Mouse (Mus musculus) 3134 (cell line): ENCODE measurements around the gene Homer3.
A peak's percentile ranks its signal among the peaks of the same experiment; 100 is the strongest.

ENCODE experiments used
- DNase-seq: peaks from one replicate; pipeline ENCODE4 v3.0.0-alpha.2; 2011; ENCODE audit warnings: low spot score; ENCODE audit not compliant: insufficient read length; ENCODE audit errors: extremely low read depth

Gene Homer3

GRCm38 (mm10) chr8:70282603-70283135, at the start of gene Homer3:
Homer3 (plus strand) TSS chr8:70282827.
- peak; percentile 84 for DNase-seq

DNA sequence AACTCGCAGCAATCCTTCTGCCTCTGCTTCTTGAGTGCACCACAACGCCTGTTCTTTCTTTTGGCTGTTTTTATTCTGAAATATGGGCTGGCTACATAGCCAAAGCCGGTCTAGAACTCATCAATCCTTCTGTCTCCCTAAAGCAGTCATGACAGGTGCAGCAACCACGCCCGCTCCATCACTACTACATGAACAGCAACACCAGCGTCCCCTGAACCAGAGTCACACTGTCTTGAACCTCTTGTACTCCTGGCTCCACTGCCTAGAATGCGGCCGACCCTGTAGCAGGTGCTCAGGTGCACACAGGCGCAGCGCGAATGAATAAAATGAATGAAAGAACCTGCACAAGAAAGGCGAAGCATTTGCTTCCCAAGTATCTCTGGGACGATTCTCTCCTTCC, 49.0 kb upstream of the Homer3 start:
- DNase-seq = no peak

DNA sequence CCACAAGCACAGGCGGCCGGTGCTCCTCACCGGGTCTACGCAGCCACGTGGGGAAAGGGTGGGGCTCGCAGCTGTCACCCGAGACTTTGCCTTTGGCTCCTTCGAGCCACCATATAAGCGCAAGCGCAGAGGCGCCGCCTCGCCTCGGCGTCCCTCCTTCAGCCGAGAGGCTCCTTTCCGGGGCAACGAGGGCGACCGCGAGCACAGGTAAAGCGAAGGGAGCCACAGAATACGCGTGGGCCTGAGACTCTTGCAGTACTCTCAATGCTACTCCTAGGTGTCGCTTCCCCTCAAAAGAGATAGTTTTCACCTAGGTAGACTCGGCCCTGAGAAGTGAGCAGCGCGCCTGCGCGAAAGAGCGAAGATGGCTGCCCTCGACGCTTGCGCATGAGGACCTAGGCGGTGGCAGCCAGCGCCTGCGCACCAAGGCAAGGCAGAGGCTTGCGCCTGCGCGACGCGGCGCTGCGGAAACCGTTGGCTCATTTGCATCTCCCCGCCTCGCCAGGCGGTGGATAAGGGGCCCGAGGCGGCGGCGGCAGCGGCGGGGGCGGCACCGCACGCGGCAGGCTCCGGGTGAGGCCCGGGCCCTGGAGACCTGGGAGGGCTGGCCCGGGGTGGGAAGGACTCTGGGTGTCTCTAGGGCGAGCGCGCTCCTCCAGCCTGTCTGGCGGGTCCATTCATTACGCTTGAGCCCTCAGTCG, 48.4 kb upstream of the Homer3 start, which contains the start of the genes Sugp2 and Armc6:
Sugp2 (plus strand) TSS at position 147 of the 701 bp plus-strand sequence.
Armc6 (minus strand) TSS at position 387 of the 701 bp plus-strand sequence.
- DNase-seq = peak; percentile 97

GRCm38 (mm10) chr8:70234781-70235128, 47.9 kb upstream of the Homer3 start:
- DNase-seq = no peak

GRCm38 (mm10) chr8:70237842-70238241, 44.8 kb upstream of the Homer3 start:
- DNase-seq = no peak

DNA sequence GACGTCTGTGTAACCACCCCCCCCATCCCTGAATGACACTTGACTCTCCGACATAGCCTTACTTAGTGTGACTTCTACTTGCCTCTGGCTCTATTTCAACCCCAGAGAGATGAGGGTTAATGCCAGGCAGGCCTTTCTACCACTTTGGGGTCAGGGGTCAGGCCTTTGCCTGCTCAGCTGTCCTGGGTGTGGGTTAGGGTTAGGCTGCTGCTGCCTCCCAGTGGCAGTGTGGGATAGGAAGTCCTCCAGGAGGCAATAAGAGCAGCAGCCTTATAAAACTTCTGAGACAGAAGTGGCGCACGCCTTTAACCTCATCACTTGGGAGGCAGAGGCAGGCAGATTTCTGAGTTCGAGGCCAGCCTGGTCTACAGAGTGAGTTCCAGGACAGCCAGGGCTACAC, 42.0 kb upstream of the Homer3 start:
- DNase-seq = no peak

DNA sequence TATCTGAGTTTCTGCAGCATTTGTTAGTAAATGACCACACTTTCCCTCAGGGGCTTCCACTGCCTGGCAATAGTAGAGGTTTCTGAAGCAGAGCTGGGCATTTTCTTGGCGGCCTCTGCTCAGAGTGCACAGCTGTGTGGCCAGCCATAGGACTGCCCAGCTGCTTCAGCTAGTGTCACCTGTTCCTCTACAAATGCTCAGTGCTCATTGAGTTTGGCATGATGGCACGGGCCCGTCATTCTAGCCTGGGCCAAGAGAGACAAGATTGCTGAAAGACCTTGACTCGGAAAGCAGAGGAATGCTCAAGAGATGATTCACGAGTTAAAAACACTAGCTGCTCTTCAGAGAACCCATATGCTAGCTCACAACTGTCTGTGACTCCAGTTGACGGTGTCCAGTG, 36.0 kb upstream of the Homer3 start:
- no peak for DNase-seq

DNA sequence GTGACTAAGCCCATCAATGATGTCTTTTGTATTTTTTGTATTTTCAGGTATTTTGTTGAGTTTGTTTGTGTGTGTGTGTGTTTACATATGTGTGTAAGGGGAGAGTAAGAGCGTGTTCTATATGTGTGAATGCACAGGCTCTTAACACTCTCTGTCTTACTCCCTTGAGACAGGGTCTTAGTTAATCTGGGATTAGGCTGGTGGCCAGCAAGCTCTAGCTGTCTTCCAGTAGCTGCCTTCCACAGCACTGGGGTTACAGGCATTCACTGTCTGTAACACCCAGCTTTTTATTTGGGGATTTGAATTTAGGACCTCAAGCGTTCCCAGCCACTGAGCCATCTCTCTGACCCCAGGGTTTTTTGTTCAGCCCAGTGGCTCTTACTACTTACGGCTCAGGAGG, 34.8 kb upstream of the Homer3 start:
- DNase-seq = no peak

DNA sequence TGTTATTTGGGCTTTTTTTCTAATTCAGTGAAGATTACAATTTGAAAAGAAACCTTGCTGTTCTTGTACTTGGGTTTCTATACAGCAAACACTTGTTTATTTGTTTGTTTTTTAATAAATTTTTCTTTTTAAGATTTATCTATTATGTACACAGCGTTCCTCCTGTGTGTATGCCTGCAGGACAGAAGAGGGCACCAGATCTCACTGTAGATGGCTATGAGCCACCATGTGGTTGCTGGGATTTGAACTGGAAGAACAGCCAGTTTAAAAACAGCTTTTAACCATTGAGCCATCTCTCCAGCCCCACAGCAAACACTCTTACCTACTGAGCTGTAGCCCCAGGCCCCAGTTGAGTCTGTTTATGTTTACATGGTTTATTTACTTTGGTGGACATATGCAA, 28.0 kb upstream of the Homer3 start:
- no peak for DNase-seq

DNA sequence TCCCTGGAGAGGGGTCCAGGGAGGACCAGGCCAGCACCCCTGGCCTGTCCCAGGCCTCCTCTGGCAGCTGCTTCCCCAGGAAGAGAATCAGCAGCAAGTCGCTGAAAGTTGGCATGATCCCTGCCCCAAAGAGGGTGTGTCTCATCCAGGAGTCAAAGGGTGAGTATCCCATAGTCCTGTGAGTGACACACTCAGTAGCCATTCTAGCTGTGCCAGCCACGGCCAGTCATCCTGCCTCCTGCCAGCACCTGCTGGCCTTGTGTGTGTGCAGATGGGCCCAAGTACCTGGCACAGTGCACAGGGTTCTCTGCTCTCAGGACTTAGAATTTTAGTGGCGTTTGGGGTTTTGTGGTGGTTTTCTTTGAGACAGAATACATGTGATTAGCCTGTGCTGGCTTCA, 25.2 kb upstream of the Homer3 start:
- DNase-seq = peak; percentile 9

DNA sequence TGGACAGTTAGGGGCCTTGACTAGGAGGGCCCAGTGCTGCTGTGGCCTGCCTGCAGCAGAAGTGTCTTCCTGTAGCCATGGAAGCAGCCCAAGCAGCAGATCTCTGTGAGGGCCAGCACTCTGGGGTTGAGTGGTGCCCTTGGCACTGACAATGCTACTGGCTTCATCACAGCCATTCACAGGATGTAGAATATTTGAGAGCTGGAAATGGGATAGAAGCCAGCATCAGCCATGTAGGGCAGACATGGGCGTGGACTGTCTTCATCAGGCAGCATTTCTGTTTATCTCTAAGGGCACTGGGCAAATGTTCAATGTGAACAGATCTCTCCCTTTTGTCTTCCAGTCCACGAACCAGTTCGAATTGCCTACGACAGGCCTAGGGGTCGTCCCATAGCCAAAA, 24.0 kb upstream of the Homer3 start:
- no peak for DNase-seq

DNA sequence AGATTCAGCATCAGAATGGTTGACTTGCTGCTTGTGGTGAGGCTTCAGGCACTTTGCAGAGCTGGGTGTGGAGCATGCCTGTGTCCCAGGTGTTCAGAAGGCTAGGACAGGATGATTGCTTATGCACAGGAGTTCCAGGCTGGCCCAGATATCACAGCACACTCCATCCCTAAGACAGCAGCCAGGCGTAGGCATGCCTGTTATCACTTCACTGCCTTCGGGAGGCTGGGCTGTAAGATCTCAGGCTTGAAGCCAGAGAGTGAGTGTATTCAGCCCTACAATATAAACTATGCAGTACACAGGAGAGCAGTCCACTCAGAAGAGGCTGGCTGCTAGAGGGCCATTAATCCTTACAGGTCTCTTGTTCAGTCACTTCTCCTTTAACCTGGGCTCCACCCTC, 23.6 kb upstream of the Homer3 start:
- DNase-seq = no peak

GRCm38 (mm10) chr8:70267674-70268073, 15.0 kb upstream of the Homer3 start:
- no peak for DNase-seq

DNA sequence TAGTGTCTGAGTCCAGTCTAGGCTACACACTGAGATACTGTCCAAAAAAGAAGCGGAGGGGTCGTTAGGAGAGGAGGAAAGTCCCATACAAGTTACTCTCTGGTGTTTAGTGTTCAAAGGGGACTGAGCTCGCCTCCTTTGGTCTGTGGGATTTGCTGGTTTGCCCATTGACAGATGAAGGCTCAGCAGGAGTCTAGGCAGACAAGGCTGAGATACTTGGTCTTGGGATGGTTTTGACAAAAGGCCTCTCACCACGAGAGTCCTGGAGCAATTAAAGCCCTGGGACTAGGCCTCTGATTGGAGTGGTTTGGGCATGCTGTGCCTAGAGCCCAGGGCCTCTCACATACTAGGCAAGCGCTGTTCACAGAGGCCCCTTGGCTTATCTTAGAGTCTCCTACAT, 14.3 kb upstream of the Homer3 start:
- no peak for DNase-seq

GRCm38 (mm10) chr8:70268799-70269565, 13.6 kb upstream of the Homer3 start:
- no peak for DNase-seq

GRCm38 (mm10) chr8:70272949-70273348, 9.7 kb upstream of the Homer3 start:
- DNase-seq = no peak

GRCm38 (mm10) chr8:70274350-70274749, 8.3 kb upstream of the Homer3 start:
- DNase-seq = no peak

GRCm38 (mm10) chr8:70276476-70276875, 6.2 kb upstream of the Homer3 start:
- no peak for DNase-seq

DNA sequence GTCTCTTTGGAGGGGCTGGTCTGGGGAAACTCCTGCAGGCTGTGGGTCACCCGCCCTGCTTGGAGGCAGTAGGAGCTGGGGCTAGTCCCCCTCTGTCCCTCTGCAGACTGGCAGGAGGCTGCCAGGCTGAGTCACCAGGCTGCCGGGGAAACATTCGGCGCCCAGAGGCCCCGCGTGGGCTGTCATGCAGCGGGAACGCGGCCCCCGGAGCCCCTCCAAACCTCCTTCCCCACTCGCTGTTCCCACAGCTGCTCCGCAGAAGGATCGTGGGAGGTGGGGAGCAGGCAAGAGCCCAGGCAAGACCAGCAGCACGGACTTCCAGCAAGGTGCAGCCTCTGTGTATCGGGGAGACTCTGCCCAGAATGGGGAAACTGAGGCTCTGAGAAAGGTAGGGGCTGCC, 4.5 kb upstream of the Homer3 start:
- DNase-seq = no peak

GRCm38 (mm10) chr8:70279266-70279665, 3.4 kb upstream of the Homer3 start:
- no peak for DNase-seq

DNA sequence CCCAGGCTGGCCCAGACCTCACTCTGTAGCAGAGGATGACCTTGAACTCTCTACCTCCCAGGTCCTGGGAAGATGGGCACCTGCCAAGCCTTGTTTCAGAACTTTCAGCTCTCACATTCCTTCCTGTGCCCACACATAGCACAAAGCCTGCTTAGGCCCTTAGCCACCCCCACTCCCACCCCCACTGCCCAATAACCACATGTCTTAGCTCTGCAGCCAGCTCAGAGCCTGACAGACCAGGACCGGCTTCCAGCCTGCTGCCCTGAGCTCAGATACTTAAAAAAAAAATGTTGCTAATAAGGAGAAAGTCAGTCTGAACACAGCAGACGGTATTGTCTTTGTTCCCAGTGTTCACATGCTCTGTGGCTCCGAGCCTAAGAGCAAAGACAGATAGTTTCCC, 1.6 kb upstream of the Homer3 start:
- DNase-seq = no peak
